Mouse (Mus musculus) CH12.LX (cell line): ENCODE results near the gene Gm20547. TPM values are rescaled to one million over a fixed set of nuclear protein-coding genes. Genes with fewer than 3 reads are reported as not detected.

Experiments used
- DNase-seq: peaks from one replicate; pipeline ENCODE4 v3.0.0-alpha.2; 2013; ENCODE audit errors: extremely low read depth
- H3K27ac ChIP-seq: 2 replicates; pipeline ENCODE4 v1.5.1; 2012; ENCODE audit warnings: low read depth, mild to moderate bottlenecking, control low read depth, moderate library complexity; ENCODE audit not compliant: insufficient read depth
- H3K27me3 ChIP-seq: replicated peaks from 2 replicates; pipeline ENCODE3; 2012; ENCODE audit warnings: inconsistent platforms
- H3K36me3 ChIP-seq, 2 experiments: replicated peaks in 1 of 2; 2 replicates each; pipeline versions ENCODE3 to v1.6.1; 2012; ENCODE audit warnings: inconsistent platforms in 1 of 2, low read length in 1 of 2, mild to moderate bottlenecking in 1 of 2, mixed read lengths in 1 of 2, moderate library complexity in 1 of 2; ENCODE audit not compliant: control insufficient read depth in 1 of 2, insufficient read depth in 1 of 2
- H3K4me1 ChIP-seq, 2 experiments: 2 replicates each; pipeline ENCODE4 v1.6.1; 2012; ENCODE audit warnings: inconsistent platforms in 1 of 2, moderate library complexity in 1 of 2; ENCODE audit not compliant: insufficient read depth in 2 of 2, control insufficient read depth in 1 of 2
- H3K4me2 ChIP-seq: 2 replicates; pipeline ENCODE4 v1.6.1; 2012; ENCODE audit warnings: low read depth, mild to moderate bottlenecking, control low read depth; ENCODE audit not compliant: poor library complexity, insufficient read depth, severe bottlenecking
- H3K4me3 ChIP-seq, 3 experiments: fragments of 150-350 bp in 1 of 3; sonication (generic) in 1 of 3; replicated peaks in 1 of 3; 2 replicates each; pipeline versions ENCODE3 to v1.5.1; 2011 to 2012; ENCODE audit warnings: low read depth in 2 of 3, low read length in 2 of 3, mild to moderate bottlenecking in 2 of 3, moderate library complexity in 2 of 3, control low read depth in 1 of 3, improper control_type of control experiment in 1 of 3, inconsistent platforms in 1 of 3, mixed read lengths in 1 of 3; ENCODE audit not compliant: poor library complexity in 1 of 3
- H3K79me2 ChIP-seq: replicated peaks from 2 replicates; pipeline ENCODE4 v1.6.1; 2012; ENCODE audit warnings: mild to moderate bottlenecking, moderate library complexity; ENCODE audit not compliant: control insufficient read depth, poor library complexity, insufficient read depth, severe bottlenecking; ENCODE audit errors: extremely low read depth
- H3K9ac ChIP-seq: 2 replicates; pipeline ENCODE4 v1.6.1; 2012; ENCODE audit warnings: low read depth, mild to moderate bottlenecking, control low read depth, moderate library complexity; ENCODE audit not compliant: insufficient read depth
- H3K9me3 ChIP-seq: replicated peaks from 2 replicates; pipeline ENCODE3; 2012; ENCODE audit warnings: low read length, inconsistent platforms, mixed read lengths
- CHD1 ChIP-seq: IDR thresholded peaks from 2 replicates; pipeline ENCODE4 v1.6.1; 2012; ENCODE audit warnings: low read depth, low read length, improper control_type of control experiment, inconsistent platforms
- CTCF ChIP-seq, 2 experiments: IDR thresholded peaks in 1 of 2; conservative IDR thresholded peaks in 1 of 2; 2 replicates each; pipeline ENCODE4 v1.5.1; 2011 to 2012; ENCODE audit warnings: low read depth in 2 of 2, low read length in 2 of 2, improper control_type of control experiment in 1 of 2, inconsistent platforms in 1 of 2, mild to moderate bottlenecking in 1 of 2, moderate library complexity in 1 of 2
- E2F4 ChIP-seq: IDR thresholded peaks from 2 replicates; pipeline ENCODE4 v1.6.1; 2011; ENCODE audit warnings: low read depth, low read length, improper control_type of control experiment; ENCODE audit not compliant: insufficient replicate concordance
- ELF1 ChIP-seq: IDR thresholded peaks from 2 replicates; pipeline ENCODE4 v1.6.1; 2014; ENCODE audit warnings: low read depth, mild to moderate bottlenecking, inconsistent platforms, low read length, improper control_type of control experiment
- GABPA ChIP-seq: IDR thresholded peaks from 2 replicates; pipeline ENCODE4 v1.6.1; 2012; ENCODE audit warnings: low read depth, low read length, improper control_type of control experiment, inconsistent platforms; ENCODE audit not compliant: insufficient replicate concordance
- JUND ChIP-seq: conservative IDR thresholded peaks from 2 replicates; pipeline ENCODE4 v1.6.1; 2011; ENCODE audit warnings: low read depth, low read length, improper control_type of control experiment
- KAT2A ChIP-seq: IDR thresholded peaks from 2 replicates; pipeline ENCODE4 v1.6.1; 2012; ENCODE audit warnings: low read length, improper control_type of control experiment, inconsistent platforms; ENCODE audit not compliant: insufficient replicate concordance
- MAFK ChIP-seq: IDR thresholded peaks from 2 replicates; pipeline ENCODE4 v1.6.1; 2011; ENCODE audit warnings: low read length, improper control_type of control experiment; ENCODE audit not compliant: insufficient replicate concordance
- MXI1 ChIP-seq: IDR thresholded peaks from 2 replicates; pipeline ENCODE4 v1.6.1; 2011; ENCODE audit warnings: mild to moderate bottlenecking, low read depth, low read length, improper control_type of control experiment
- NELFE ChIP-seq: IDR thresholded peaks from 2 replicates; pipeline ENCODE4 v1.6.1; 2011; ENCODE audit warnings: low read depth, low read length, improper control_type of control experiment
- NRF1 ChIP-seq: IDR thresholded peaks from 2 replicates; pipeline ENCODE4 v1.6.1; 2014; ENCODE audit warnings: low read depth, mild to moderate bottlenecking, inconsistent platforms, low read length, improper control_type of control experiment, moderate library complexity
- POLR2A ChIP-seq: IDR thresholded peaks from 2 replicates; pipeline ENCODE4 v1.6.1; 2011; ENCODE audit warnings: low read depth, mild to moderate bottlenecking, improper control_type of control experiment, low read length
- SIN3A ChIP-seq: IDR thresholded peaks from 2 replicates; pipeline ENCODE4 v1.6.1; 2012; ENCODE audit warnings: low read length, improper control_type of control experiment, inconsistent platforms
- SMC3 ChIP-seq: IDR thresholded peaks from 2 replicates; pipeline ENCODE4 v1.6.1; 2011; ENCODE audit warnings: low read depth, low read length, improper control_type of control experiment
- UBTF ChIP-seq: IDR thresholded peaks from 2 replicates; pipeline ENCODE4 v1.6.1; 2012; ENCODE audit warnings: low read depth, mild to moderate bottlenecking, inconsistent platforms, low read length, improper control_type of control experiment, moderate library complexity
- USF1 ChIP-seq: IDR thresholded peaks from 2 replicates; pipeline ENCODE4 v1.6.1; 2014; ENCODE audit warnings: low read depth, mild to moderate bottlenecking, inconsistent platforms, low read length, improper control_type of control experiment
- USF2 ChIP-seq: conservative IDR thresholded peaks from 2 replicates; pipeline ENCODE4 v1.6.1; 2011; ENCODE audit warnings: low read depth, low read length, improper control_type of control experiment
- ZC3H11A ChIP-seq: IDR thresholded peaks from 2 replicates; pipeline ENCODE4 v1.6.1; 2012; ENCODE audit warnings: low read depth, mild to moderate bottlenecking, inconsistent platforms, low read length, improper control_type of control experiment
- ZNF384 ChIP-seq: IDR thresholded peaks from 2 replicates; pipeline ENCODE4 v1.6.1; 2012; ENCODE audit warnings: low read depth, low read length, improper control_type of control experiment, inconsistent platforms
- dilution Hi-C: fragments of 300-500 bp; cut with MboI; formaldehyde crosslinking; loops from 2 replicates; pipeline ENCODE4 v1.14.3; 2020; ENCODE audit warnings: low sequenced_read_pairs; ENCODE audit not compliant: extremely low pct_unique_long_range_greater_than_20kb, extremely low pct_ligation_motif_present
- in situ Hi-C: fragments of 300-500 bp; cut with MboI; formaldehyde crosslinking; loops from 3 replicates; pipeline ENCODE4 v1.14.3; 2019; ENCODE audit warnings: low sequenced_read_pairs, low pct_ligation_motif_present, low pct_unique_long_range_greater_than_20kb, mixed read lengths
- polyA plus RNA-seq: library from polyadenylated mRNA; unstranded; fragments of >175 nt; gene quantifications from 2 replicates; pipeline ENCODE4 v1.2.1, GENCODE M21; 2012; ENCODE audit warnings: low read depth; ENCODE audit not compliant: insufficient read length
- total RNA-seq, 2 experiments: library from RNA; depleted of rRNA; stranded (reverse); fragments of 300-350 nt in 1 of 2; fragments of >200 nt in 1 of 2; gene quantifications; 2 replicates each; pipeline ENCODE4 v1.2.3; 2012 to 2014

Gm20547 gene
- total and polyA plus RNA-seq, 3 experiments = not detected

DNA sequence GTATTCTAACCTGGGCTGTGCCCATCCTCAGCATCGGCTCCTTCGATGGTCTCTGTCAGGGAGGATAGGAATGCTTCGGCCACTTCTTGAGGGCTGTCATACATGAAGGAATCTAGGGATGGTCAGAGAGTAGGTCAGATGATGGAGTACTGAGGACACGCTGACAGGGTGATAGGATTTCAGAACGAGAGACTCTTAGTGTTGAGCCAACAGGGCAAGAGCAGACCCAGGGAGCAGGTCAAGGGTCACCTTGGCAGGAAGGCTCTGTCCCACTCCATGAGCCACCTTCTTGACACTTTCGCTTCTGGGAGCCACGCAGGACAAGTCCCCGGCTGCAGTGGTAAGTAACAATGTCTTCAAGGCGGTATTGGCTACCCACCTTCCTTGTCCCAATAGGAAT is 21.3 kb downstream of the Gm20547 start:
- TF ChIP-seq USF2 = no peak
- TF ChIP-seq GABPA = no peak
- no peak for TF ChIP-seq ELF1
- Histone ChIP-seq H3K27me3 (no peaks in the 10 kb centered on the region), H3K79me2 (no peaks in the 10 kb centered on the region), H3K9ac (no peak overlapping the region), H3K4me1 (peaks cover 5 to 35% of the 10 kb centered on the region in 2 experiments; a peak in 3 of 4 replicates), H3K4me3 (no peak overlapping the region), H3K27ac (no peak overlapping the region), H3K4me2 (no peak overlapping the region), H3K9me3 (no peaks in the 10 kb centered on the region), H3K36me3 (peaks cover 19 to 46% of the 10 kb centered on the region in 2 experiments)
- no peak for DNase-seq
- dilution Hi-C loops = no loop called here
- in situ Hi-C loops = no loop called here

DNA sequence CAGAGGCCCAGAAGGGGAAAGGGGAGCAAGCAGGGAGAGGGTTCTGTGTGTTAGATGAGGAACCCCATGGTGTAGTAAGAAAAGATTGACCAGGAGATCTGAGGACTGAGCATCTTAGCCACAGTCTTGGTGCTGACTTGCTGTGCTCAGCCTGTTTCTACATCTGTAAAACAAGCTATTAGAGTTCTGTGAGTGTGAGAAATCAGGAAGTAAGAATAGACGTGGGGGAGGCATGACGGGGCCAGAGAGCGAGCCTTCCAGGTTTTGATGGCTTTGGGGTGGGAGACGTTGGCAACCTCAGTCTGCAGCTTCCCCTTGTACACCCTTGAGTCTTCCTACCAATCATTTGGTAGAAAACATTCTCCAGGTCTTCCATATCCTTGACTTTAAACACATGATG is 23.2 kb downstream of the Gm20547 start:
- H3K79me2 ChIP-seq = no peaks in the 10 kb centered on the region
- no peak for TF ChIP-seq JUND
- TF ChIP-seq NELFE = no peak
- no peak for TF ChIP-seq MXI1
- TF ChIP-seq ZC3H11A = no peak
- TF ChIP-seq USF1 = no peak
- no peak for TF ChIP-seq MAFK
- no peak for TF ChIP-seq E2F4
- TF ChIP-seq CTCF (conservative IDR thresholded peaks at IDR 0.05 in 1 of 2, IDR thresholded peaks at IDR 0.05 in 1 of 2; ENCODE audit: low read depth in 2 of 2, low read length in 2 of 2) = no peak
- TF ChIP-seq POLR2A = no peak
- no peak for TF ChIP-seq UBTF
- TF ChIP-seq CHD1 = no peak
- TF ChIP-seq SIN3A = no peak
- no peak for TF ChIP-seq ZNF384
- TF ChIP-seq KAT2A = no peak
- TF ChIP-seq NRF1 = no peak
- TF ChIP-seq SMC3 = no peak
- in situ Hi-C loops = loop anchor here (5.0 kb wide), 1 partner anchor 54 kb away; the partner anchor contains the start of gene Slc44a4
- H3K9me3 ChIP-seq = no peaks in the 10 kb centered on the region
- no peaks in the 10 kb centered on the region for H3K27me3 ChIP-seq
- H3K4me1 ChIP-seq = peaks cover 0 to 20% of the 10 kb centered on the region in 2 experiments; a peak in 2 of 4 replicates
- H3K36me3 ChIP-seq = peaks cover 34 to 63% of the 10 kb centered on the region in 2 experiments
- H3K4me2 ChIP-seq = no peak overlapping the region
- no peak for DNase-seq
- no peak overlapping the region for H3K4me3 ChIP-seq
- H3K9ac ChIP-seq = no peak overlapping the region
- dilution Hi-C loops = no loop called here
- H3K27ac ChIP-seq = no peak overlapping the region
